Mouse (Mus musculus): ENCODE measurements around the gene Snd1.

DNA sequence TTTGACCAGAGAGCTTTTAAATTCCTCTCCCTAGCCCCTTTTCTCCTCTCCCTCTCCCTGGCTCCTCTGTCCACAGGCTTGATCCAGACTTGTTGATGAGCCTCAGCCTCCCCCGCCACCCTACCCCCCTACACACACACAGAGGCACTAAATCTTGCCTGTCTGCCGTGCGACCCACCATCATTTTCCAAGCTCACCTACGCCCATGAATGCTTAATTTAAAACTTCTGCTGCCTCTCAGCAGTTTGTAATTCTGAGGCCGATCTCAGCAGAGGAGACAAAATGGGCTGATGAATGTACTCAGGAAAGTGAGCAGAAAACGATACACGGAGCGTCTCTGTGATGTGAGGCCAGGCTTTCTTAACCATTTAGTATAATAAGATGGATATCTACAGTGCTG lies 379.7 kb downstream of the Snd1 start:
- TF ChIP-seq CTCF (conservative IDR thresholded peaks at IDR 0.05 in 1 of 2, IDR thresholded peaks at IDR 0.05 in 1 of 2; ENCODE audit: low read depth in 2 of 2, low read length in 2 of 2) = no peak
- no peak for TF ChIP-seq MYC (IDR thresholded peaks at IDR 0.05; ENCODE audit: low read depth, low read length)
- TF ChIP-seq EP300 (IDR thresholded peaks at IDR 0.05; ENCODE audit: low read length) = no peak
- no peak for TF ChIP-seq POLR2A (IDR thresholded peaks at IDR 0.05; ENCODE audit: low read depth, low read length)
- TF ChIP-seq USF1 (IDR thresholded peaks at IDR 0.05; ENCODE audit: low read depth, low read length) = no peak
- no peak for TF ChIP-seq RAD21 (IDR thresholded peaks at IDR 0.05; ENCODE audit: low read depth, low read length)
- no peak for TF ChIP-seq TCF12 (IDR thresholded peaks at IDR 0.05; ENCODE audit: low read depth, low read length)
- TF ChIP-seq HCFC1 (IDR thresholded peaks at IDR 0.05; ENCODE audit: low read depth, low read length) = no peak
- no peak for TF ChIP-seq ZKSCAN1 (IDR thresholded peaks at IDR 0.05; ENCODE audit: borderline replicate concordance, low read depth, low read length)
- TF ChIP-seq NELFE (IDR thresholded peaks at IDR 0.05; ENCODE audit: low read depth, low read length) = no peak
- no peak for TF ChIP-seq E2F4 (IDR thresholded peaks at IDR 0.05; ENCODE audit: insufficient replicate concordance, low read depth, low read length)
